Mouse (Mus musculus) spleen, postnatal 0 days (tissue): ENCODE data around the gene Stpg1. TPM values are rescaled to one million over a fixed set of nuclear protein-coding genes. Genes with fewer than 3 reads are reported as not detected.

Experiments
- polyA plus RNA-seq: library from polyadenylated mRNA; unstranded; fragments of >200 nt; fragmentation: Nextera tagmentation; extraction: Ambion mirVana; gene quantifications from 2 replicates; pipeline ENCODE4 v1.2.1, GENCODE M21; 2015

The Stpg1 gene
- polyA plus RNA-seq: 0.30 TPM in 1 of 2 replicates, not detected in the other

GRCm38 (mm10) chr4:135494521-135495396 lies at the start of gene Stpg1, which contains the start of gene Nipal3:
Gene Stpg1 (plus strand): TSS chr4:135494790.
Gene Nipal3 (minus strand): TSS chr4:135495038.

GRCm38 (mm10) chr4:135573251-135573808 lies 78.7 kb downstream of the Stpg1 start, which contains the start of gene Grhl3:
Gene Grhl3 (minus strand): TSS chr4:135573630.

Other genes with a start within 250 kb of the Stpg1 start
- gene Clic4, start 222.0 kb upstream of the Stpg1 start, polyA plus RNA-seq: 88.9 and 91.7 TPM in 2 replicates
- 174 and 190 TPM in 2 replicates for gene Srrm1, start 141.5 kb upstream of the Stpg1 start, polyA plus RNA-seq
- gene Ncmap, start 96.6 kb upstream of the Stpg1 start, polyA plus RNA-seq: 0.12 TPM in 1 of 2 replicates, not detected in the other
- 11.3 and 11.9 TPM in 2 replicates for gene Rcan3, start 60.9 kb upstream of the Stpg1 start, polyA plus RNA-seq
- gene Nipal3, start 248 bp downstream of the Stpg1 start, polyA plus RNA-seq: 5.0 and 5.3 TPM in 2 replicates
- 0.06 and 0.26 TPM in 2 replicates for gene Grhl3, start 78.8 kb downstream of the Stpg1 start, polyA plus RNA-seq
- 1.0 and 1.4 TPM in 2 replicates for gene Ifnlr1, start 191.5 kb downstream of the Stpg1 start, polyA plus RNA-seq
- 0.07 TPM in 1 of 2 replicates, not detected in the other for gene Il22ra1, start 233.4 kb downstream of the Stpg1 start, polyA plus RNA-seq